In the genomic region with DNA sequence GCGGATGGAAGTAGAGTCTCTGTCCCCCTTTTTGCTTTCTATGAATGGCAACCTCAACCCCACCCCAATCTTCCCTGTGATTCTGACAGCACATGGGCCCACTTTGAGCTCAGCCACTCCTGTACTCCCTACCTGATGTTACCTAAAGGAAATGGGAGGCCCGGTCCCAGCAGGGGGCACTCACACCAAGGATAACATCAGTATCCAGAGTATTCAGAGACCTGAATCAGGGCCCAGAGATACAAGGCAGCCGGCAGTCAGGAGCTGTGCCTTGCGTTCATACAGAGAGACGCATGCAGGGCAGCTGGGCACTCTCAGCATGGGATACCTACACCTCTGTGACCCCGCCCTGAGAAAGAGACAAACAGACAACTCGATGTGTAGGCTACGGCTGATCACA, we compare ENCODE assay signal across 11 mouse cellular contexts.
DNase-seq lines count a peak whose midpoint lies in the region; ATAC-seq and TF ChIP-seq lines count a peak whose summit lies in the region.
"Had no signal": no experiment of that assay in that cellular context is flagged by ENCODE, and none has a peak within 500 bp of the region (broad histone marks: within the 10 kb centered on the region; RNA-seq: fewer than 3 reads in every experiment).

No protein-coding gene starts in this region.

- no peak overlapping the region for H3K4me3 ChIP-seq in heart, embryonic 10.5 days
- H3K4me3 ChIP-seq in midbrain, embryonic 11.5 days (ENCODE audit: low read depth, low read length) = no peak overlapping the region
- no peak overlapping the region for H3K4me3 ChIP-seq in midbrain, embryonic 15.5 days
- H3K4me3 ChIP-seq in kidney, postnatal 0 days (replicated peaks; ENCODE audit: low read depth, low read length) = no peak overlapping the region
- H3K4me3 ChIP-seq in stomach, embryonic 16.5 days (replicated peaks; ENCODE audit: low read length) = no peak overlapping the region
- H3K4me3 ChIP-seq: embryonic facial prominence, embryonic 10.5 days; midbrain, embryonic 12.5 days had no signal

- no peaks in the 10 kb centered on the region for H3K9me3 ChIP-seq in heart, embryonic 10.5 days
- no peaks in the 10 kb centered on the region for H3K9me3 ChIP-seq in midbrain, embryonic 11.5 days (ENCODE audit: control insufficient read depth, low read length)
- H3K9me3 ChIP-seq in midbrain, embryonic 15.5 days = no peaks in the 10 kb centered on the region
- H3K9me3 ChIP-seq in kidney, postnatal 0 days (replicated peaks; ENCODE audit: low read length) = no peaks in the 10 kb centered on the region
- H3K9me3 ChIP-seq in stomach, embryonic 16.5 days (replicated peaks; ENCODE audit: control insufficient read depth, low read length) = no peaks in the 10 kb centered on the region
- H3K9me3 ChIP-seq: embryonic facial prominence, embryonic 10.5 days; midbrain, embryonic 12.5 days had no signal

- 0 out of 2 replicates have a peak, but pooled peaks cover 5% of the 10 kb centered on the region for H3K27me3 ChIP-seq in heart, embryonic 10.5 days (ENCODE audit: insufficient read depth, poor library complexity, severe bottlenecking)
- H3K27me3 ChIP-seq in midbrain, embryonic 11.5 days (ENCODE audit: control insufficient read depth, insufficient read depth, low read length) = no peaks in the 10 kb centered on the region
- H3K27me3 ChIP-seq in midbrain, embryonic 15.5 days (replicated peaks) = no peaks in the 10 kb centered on the region
- no peaks in the 10 kb centered on the region for H3K27me3 ChIP-seq in kidney, postnatal 0 days (ENCODE audit: insufficient read depth, low read length)
- H3K27me3 ChIP-seq in stomach, embryonic 16.5 days (ENCODE audit: control insufficient read depth, insufficient read depth, low read length) = no peaks in the 10 kb centered on the region

- no peak overlapping the region for H3K9ac ChIP-seq in midbrain, embryonic 11.5 days (ENCODE audit: low read length)
- no peak overlapping the region for H3K9ac ChIP-seq in midbrain, embryonic 15.5 days
- 0 out of 2 replicates have a peak overlapping the region, but pooled peaks have one; percentile 1 for H3K9ac ChIP-seq in kidney, postnatal 0 days (ENCODE audit: low read depth, low read length)
- no peak overlapping the region for H3K9ac ChIP-seq in stomach, embryonic 16.5 days (ENCODE audit: low read length)
- H3K9ac ChIP-seq: midbrain, embryonic 12.5 days had no signal

- 51% methylated on average over 8 of the region's 8 CpGs for WGBS in heart, embryonic 10.5 days
- WGBS in midbrain, embryonic 11.5 days = 81% methylated on average over 8 of the region's 8 CpGs
- WGBS in midbrain, embryonic 15.5 days = 78% methylated on average over 8 of the region's 8 CpGs
- WGBS in kidney, postnatal 0 days = 64% methylated on average over 8 of the region's 8 CpGs
- WGBS in stomach, embryonic 16.5 days = 56% methylated on average over 8 of the region's 8 CpGs

- DNase-seq in heart, embryonic 10.5 days (ENCODE audit: low spot score) = peak; percentile 83
- no peak for DNase-seq in heart, postnatal 25 days (ENCODE audit: low spot score)
- DNase-seq in midbrain, embryonic 11.5 days (ENCODE audit: low spot score, missing footprints) = peak; percentile 75
- no peak for DNase-seq in kidney, postnatal 0 days (ENCODE audit: low spot score)
- DNase-seq in cerebellum, adult 9-10 months = no peak
- no peak for DNase-seq in layer of hippocampus, postnatal 10 days (ENCODE audit: low spot score in 2 of 2)
- DNase-seq: thymus, postnatal 25 days had no signal

- ATAC-seq in midbrain, embryonic 11.5 days (ENCODE audit: low FRiP score) = no peak
- ATAC-seq in midbrain, embryonic 15.5 days (replicated peaks) = no peak
- ATAC-seq in kidney, postnatal 0 days (replicated peaks; ENCODE audit: low FRiP score, low read depth) = no peak
- peak; percentile 30; the same call in 1 of the 2 replicates for ATAC-seq in stomach, embryonic 16.5 days (ENCODE audit: insufficient read depth, low FRiP score)

- H3K4me2 ChIP-seq in midbrain, embryonic 11.5 days = no peak overlapping the region
- no peak overlapping the region for H3K4me2 ChIP-seq in midbrain, embryonic 15.5 days
- no peak overlapping the region for H3K4me2 ChIP-seq in kidney, postnatal 0 days (ENCODE audit: low read length)
- H3K4me2 ChIP-seq in stomach, embryonic 16.5 days (ENCODE audit: low read depth, low read length) = no peak overlapping the region
- H3K4me2 ChIP-seq: midbrain, embryonic 12.5 days had no signal

- no peaks in the 10 kb centered on the region for H3K36me3 ChIP-seq in heart, embryonic 10.5 days
- no peaks in the 10 kb centered on the region for H3K36me3 ChIP-seq in midbrain, embryonic 11.5 days (ENCODE audit: control insufficient read depth, insufficient read depth, low read length)
- no peaks in the 10 kb centered on the region for H3K36me3 ChIP-seq in midbrain, embryonic 15.5 days (replicated peaks)
- H3K36me3 ChIP-seq in kidney, postnatal 0 days (ENCODE audit: insufficient read depth, low read length) = no peaks in the 10 kb centered on the region
- H3K36me3 ChIP-seq in stomach, embryonic 16.5 days (ENCODE audit: control insufficient read depth, insufficient read depth, low read length) = no peaks in the 10 kb centered on the region
- H3K36me3 ChIP-seq: embryonic facial prominence, embryonic 10.5 days; midbrain, embryonic 12.5 days had no signal

- intact Hi-C loops in heart, postnatal 25 days (cut with DNase I) = no loop called here

- H3K4me1 ChIP-seq in heart, embryonic 10.5 days = peaks cover 19% of the 10 kb centered on the region
- H3K4me1 ChIP-seq in midbrain, embryonic 11.5 days (ENCODE audit: control insufficient read depth, insufficient read depth, low read length) = no peaks in the 10 kb centered on the region
- H3K4me1 ChIP-seq in midbrain, embryonic 15.5 days = no peaks in the 10 kb centered on the region; the same call in 1 of the 2 replicates
- H3K4me1 ChIP-seq in kidney, postnatal 0 days (replicated peaks; ENCODE audit: insufficient read depth, low read length) = peaks cover 13% of the 10 kb centered on the region; the same call in 1 of the 2 replicates
- peaks cover 17% of the 10 kb centered on the region for H3K4me1 ChIP-seq in stomach, embryonic 16.5 days (ENCODE audit: control insufficient read depth, insufficient read depth, low read length)
- H3K4me1 ChIP-seq: midbrain, embryonic 12.5 days had no signal

- H3K27ac ChIP-seq in heart, embryonic 10.5 days = peak overlapping the region; percentile 76; the same call in 1 of the 2 replicates
- no peak overlapping the region for H3K27ac ChIP-seq in midbrain, embryonic 11.5 days (ENCODE audit: low read depth, low read length)
- H3K27ac ChIP-seq in midbrain, embryonic 15.5 days = no peak overlapping the region
- peak overlapping the region; percentile 75 for H3K27ac ChIP-seq in kidney, postnatal 0 days
- peak overlapping the region; percentile 86 for H3K27ac ChIP-seq in stomach, embryonic 16.5 days (ENCODE audit: low read length)
- H3K27ac ChIP-seq: embryonic facial prominence, embryonic 10.5 days; midbrain, embryonic 12.5 days had no signal

- peak; percentile 51 for TF ChIP-seq CTCF in kidney, postnatal 0 days (IDR thresholded peaks at IDR 0.05; ENCODE audit: low read depth)

Comparison
In these comparisons a context has a peak if more than half of its experiments do, and no peak if none do; other contexts are left out.
1. DNase-seq: peak in heart, embryonic 10.5 days (single experiment) and midbrain, embryonic 11.5 days (single experiment); none in heart, postnatal 25 days (single experiment), kidney, postnatal 0 days (single experiment), cerebellum, adult 9-10 months (single experiment) and layer of hippocampus, postnatal 10 days (0 of 2).
2. H3K27ac ChIP-seq: peak in heart, embryonic 10.5 days (single experiment), kidney, postnatal 0 days (single experiment) and stomach, embryonic 16.5 days (single experiment); none in midbrain, embryonic 11.5 days (single experiment) and midbrain, embryonic 15.5 days (single experiment).